Mouse (Mus musculus) splenic B cell, adult 2 months (primary cell): ENCODE results near the gene Retreg1.

Source experiments
- DNase-seq: peaks from one replicate; pipeline ENCODE4 v3.0.0-alpha.2; 2011; ENCODE audit warnings: low read depth, low spot score
- H3K27me3 ChIP-seq: 2 replicates; pipeline ENCODE4 v1.6.1; 2012; ENCODE audit warnings: mild to moderate bottlenecking, low read length, moderate library complexity, mixed read lengths; ENCODE audit not compliant: control insufficient read depth, poor library complexity, insufficient read depth, severe bottlenecking
- H3K36me3 ChIP-seq: 2 replicates; pipeline ENCODE4 v1.6.1; 2012; ENCODE audit warnings: mild to moderate bottlenecking, low read length, moderate library complexity, mixed read lengths; ENCODE audit not compliant: control insufficient read depth, poor library complexity, insufficient read depth, severe bottlenecking

Gene Retreg1

DNA sequence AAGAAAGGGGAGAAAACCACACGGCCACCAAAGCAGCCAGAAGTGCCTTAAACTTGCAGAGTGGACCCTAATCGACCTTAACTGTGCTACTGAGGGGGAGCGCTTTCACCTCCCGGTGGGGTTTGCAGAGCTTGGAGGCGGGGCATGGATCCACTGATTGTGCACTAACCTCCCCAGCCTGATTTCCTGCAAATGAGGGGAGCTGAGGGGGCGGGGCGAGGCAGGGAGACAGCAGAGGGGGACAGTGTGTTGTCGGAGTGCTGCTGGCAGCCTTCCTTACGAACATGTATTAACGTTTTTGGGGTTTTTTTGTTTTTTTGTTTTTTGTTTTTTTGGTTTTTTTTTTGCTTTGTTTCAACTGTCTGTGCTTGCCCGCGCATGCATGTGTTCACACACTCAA, 30.5 kb upstream of the Retreg1 start:
- Histone ChIP-seq H3K36me3 (no peaks in the 10 kb centered on the region), H3K27me3 (no peaks in the 10 kb centered on the region)
- DNase-seq: peak; percentile 60

DNA sequence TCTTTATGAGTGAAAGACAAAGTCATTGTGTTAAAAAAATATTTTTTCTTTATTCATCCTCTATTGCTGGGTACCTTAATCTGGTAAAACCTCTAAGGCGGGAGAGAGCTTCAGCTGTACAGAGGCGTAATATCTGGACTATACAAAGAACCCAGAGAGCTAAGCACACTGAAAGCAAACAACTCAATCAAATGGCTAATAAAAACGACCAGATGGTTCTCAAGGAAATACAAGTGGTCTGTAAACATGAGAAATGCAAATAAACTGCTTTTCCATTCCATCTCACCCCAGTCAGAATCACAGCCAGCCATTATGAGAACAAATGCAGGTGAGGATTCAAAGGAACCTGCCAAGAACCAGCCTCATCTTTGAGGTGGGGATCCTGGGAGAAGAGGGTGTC, 28.4 kb upstream of the Retreg1 start:
- no peaks in the 10 kb centered on the region for H3K36me3 ChIP-seq
- DNase-seq: no peak
- no peaks in the 10 kb centered on the region for H3K27me3 ChIP-seq

DNA sequence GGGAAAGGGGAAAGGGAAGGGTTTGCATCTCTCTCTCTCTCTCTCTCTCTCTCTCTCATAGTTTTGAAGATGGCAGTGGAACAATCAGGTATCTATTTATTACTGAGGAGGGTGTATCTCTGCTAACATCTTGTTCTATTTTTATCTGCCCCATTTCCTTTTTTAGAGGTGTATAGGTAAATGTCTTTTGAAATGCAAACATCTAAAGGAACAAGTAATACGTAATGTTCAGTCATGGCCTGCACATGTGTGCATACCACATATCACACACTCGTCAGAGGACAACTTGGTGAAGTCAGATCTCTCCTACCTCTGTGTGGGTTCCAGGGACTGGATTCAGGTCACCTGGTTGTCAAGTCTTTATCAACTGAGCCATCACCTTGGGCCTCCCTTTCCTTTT, 25.8 kb upstream of the Retreg1 start:
- no peaks in the 10 kb centered on the region for H3K27me3 ChIP-seq
- DNase-seq: peak; percentile 79

DNA sequence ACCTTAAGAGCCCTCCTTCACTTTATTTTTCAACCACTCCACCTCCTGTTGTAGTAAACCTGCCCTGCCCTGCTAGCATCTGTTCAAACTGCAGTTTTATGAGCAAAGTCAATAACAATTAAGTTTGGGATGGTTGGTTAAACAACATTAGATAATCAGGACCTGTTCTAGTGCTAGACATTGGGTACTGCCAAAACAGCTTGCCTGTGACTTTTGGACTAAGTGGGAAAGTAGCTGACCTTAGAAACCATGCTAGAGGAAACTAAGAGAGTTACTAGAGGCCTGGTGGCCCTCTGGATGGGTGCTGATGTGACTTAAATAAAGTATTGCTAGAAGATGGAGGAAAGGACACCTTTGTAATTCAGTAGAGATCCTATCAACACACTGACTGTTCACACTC, 21.0 kb upstream of the Retreg1 start:
- no peaks in the 10 kb centered on the region for H3K27me3 ChIP-seq
- DNase-seq: no peak
- no peaks in the 10 kb centered on the region for H3K36me3 ChIP-seq

More for the DNA sequence above, 25.8 kb upstream of the Retreg1 start:
- no peaks in the 10 kb centered on the region for H3K36me3 ChIP-seq

DNA sequence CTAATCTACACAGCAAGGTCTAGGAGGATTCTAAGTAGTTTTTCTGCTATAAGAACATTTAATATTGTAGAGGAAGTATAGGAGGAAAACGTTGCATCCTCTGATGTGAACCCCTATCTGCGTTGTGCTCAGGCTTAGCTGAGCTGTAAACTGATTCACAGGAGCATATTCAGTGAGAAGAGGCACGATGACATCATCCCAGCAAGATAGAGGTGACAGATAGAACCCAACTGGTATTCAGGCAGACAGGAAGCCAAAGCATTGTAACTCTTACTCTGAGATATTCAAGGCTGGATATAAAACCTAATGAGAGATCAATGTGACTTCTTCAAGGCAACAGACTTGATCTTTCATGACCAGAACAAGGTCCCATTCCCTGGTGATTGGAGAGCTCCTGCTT, 20.3 kb upstream of the Retreg1 start:
- no peaks in the 10 kb centered on the region for H3K36me3 ChIP-seq

DNA sequence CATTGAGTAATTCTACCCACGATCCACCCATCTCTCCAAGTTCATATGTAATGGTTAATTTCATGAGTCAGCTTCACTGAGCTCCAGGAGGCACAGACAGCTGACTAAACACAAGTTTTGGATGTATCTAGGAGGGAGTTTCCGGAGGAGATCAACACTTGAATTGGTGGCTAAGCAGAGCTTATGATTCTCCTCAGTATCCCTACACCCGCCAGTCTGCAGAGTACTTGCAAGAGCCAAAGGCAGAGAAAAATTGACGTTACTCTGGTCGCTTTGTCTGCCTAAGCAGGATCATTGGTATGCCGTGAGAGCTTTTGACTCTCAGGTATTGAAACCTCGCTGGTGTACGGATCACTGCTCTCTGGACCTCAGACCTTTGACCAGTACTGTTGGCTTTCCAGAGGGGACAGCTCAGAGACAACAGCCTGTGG, 16.4 kb upstream of the Retreg1 start:
- no peaks in the 10 kb centered on the region for H3K27me3 ChIP-seq
- H3K36me3 ChIP-seq: no peaks in the 10 kb centered on the region
- no peak for DNase-seq

More for the DNA sequence above, 20.3 kb upstream of the Retreg1 start:
- DNase-seq: no peak
- H3K27me3 ChIP-seq: no peaks in the 10 kb centered on the region

DNA sequence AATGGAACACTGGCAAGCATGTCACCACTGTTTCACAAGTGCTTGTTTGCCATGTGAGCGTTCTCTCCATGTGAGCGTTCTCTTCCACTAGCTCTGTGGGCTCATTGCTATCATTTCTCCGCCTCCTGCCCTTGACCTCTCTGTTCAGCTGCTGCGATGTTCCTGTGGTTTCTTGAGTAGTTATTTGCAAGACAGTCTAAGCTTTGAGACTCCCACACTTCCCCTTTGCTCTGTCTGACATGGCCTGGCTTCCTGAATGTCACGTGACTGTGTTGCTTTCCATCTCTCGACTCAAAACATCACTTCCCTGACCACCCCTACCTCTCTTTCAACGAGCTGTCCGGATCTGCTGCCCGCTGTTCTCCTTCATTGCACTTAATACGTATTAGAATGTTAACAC, 14.5 kb upstream of the Retreg1 start:
- peak; percentile 92 for DNase-seq
- Histone ChIP-seq H3K27me3 (no peaks in the 10 kb centered on the region), H3K36me3 (no peaks in the 10 kb centered on the region)

DNA sequence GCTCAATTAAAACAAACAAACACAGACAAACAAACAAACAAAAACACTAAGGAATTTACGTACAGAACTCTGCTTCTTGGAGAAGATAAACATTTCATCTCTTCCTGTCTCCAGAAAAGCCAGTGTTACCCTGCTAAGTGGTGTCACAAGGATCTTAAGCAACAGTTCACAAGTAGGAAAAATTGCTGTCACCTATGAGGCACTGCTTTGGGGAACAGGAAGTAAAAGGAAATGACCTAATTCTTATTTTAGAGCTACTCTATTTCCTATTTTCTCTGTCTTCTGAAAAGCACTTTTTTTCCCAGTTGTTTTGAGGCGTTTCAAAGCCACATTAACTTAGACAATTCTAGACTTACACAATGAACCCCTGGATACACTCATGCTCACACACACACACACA, 12.6 kb upstream of the Retreg1 start:
- peak; percentile 80 for DNase-seq
- Histone ChIP-seq H3K36me3 (no peaks in the 10 kb centered on the region), H3K27me3 (no peaks in the 10 kb centered on the region)

DNA sequence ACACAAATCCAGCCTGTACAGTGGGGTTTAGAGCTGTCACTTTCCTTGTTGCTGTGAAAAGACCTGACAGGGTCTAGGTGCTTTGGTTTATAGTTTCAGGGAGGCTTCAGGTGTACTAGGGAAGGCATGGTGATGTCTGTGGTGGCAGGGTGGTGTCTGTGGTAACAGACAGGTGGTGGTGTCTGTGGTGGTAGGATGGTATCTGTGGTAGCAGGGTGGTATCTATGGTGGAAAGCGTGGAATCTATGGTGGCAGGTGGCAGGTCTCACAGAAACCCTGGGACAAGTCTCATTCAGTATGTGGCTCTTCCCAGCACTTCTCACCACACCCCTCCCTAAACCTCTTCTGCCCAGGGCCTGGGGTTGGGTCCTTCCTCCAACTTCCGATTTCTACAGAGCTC, 8.7 kb upstream of the Retreg1 start:
- H3K27me3 ChIP-seq: no peaks in the 10 kb centered on the region
- no peak for DNase-seq
- no peaks in the 10 kb centered on the region for H3K36me3 ChIP-seq

DNA sequence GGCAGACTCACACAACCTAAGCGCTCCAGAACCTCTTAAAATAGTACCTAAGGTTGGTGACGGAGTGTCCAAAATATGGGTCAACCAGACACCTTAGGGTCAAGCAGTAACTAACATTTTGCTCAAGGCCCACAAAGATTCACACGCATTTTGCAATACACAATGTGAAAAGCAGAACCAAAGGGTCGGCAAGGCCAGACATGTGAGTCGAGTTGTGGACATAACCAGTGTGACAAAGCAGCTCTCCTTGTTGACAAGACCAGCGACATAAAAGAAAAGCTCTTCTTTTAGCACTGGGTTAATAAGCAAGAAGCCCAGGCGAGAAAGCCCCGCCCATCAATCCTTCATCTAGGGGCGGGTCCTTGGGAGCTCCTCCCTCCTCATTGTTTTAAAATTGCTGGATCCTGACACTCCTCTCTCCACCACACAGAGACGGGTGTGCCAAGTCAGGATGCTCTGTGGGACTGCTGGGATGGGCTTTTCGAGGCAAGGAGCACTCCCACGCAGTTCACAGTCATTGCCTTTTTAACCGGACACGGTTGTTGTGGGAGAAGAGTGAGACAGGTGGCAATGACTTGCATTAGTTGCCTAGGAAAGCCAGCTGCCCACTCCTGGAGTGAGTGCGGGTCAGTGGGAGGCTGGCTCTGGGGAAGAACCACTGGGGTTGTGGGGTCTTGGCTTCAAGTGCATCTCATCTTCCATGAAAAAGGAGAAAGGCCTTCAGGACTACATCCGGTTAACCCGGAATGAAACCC, 7.9 kb upstream of the Retreg1 start:
- H3K27me3 ChIP-seq: no peaks in the 10 kb centered on the region
- no peaks in the 10 kb centered on the region for H3K36me3 ChIP-seq
- no peak for DNase-seq

DNA sequence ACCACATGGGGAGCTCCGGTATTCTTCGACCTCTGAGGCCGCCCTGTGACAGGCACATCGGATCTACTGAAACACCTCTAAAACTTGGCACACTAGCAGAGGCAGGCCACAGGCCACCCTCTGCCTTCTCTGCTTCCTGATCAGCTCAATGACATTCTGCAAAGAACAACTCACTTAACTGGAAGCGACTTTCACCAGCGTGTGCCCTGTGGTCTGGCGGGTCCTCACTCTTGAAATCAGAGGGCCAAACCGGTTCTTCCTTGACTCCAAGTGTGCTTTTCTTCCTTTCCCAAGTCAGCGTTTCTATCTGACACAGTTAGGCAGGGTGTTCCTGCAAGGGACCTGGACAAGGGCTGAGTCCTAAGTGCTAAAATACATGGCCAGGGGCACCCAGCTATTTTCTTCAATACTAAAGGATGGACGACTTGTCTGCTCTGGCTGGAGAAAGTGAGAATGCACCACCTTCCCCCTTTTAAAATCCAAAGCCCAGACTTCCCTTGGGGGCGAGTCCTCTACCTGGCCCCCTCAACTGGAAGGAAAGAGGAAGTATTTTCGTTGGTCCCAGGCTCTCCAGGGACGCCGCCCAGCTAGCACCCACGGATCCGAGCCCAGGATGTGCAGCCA, 406 bp upstream of the Retreg1 start:
- Histone ChIP-seq H3K36me3 (no peaks in the 10 kb centered on the region), H3K27me3 (no peaks in the 10 kb centered on the region)
- no peak for DNase-seq

DNA sequence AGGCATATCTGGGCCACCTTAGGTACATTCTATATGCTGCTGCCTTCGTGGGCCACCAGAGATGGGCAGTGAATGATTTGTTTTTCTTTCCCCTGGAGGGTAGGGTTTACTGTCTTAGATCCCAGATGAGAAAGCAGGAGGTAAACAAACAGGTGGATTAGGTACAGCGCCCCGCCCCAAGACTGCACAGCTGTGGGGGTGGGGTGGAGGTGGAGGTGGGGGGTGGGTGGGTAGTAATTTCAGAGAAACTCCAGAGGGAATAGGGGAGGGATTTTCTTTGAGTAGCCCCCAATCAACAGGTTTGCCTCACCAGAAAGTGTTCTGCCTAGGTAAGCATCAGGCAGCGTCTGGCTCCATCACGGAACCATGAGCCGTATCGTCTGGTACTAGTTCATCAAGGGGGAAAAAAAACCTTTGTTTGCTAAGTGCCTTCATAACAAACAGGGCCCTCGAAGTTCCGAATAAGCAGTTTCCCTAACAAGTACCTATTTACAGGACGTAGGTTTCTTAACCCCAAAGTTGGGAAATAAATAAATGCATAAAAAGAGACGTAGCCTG, 1.1 kb downstream of the Retreg1 start:
- DNase-seq: peak; percentile 53
- H3K36me3 ChIP-seq: no peaks in the 10 kb centered on the region
- no peaks in the 10 kb centered on the region for H3K27me3 ChIP-seq

DNA sequence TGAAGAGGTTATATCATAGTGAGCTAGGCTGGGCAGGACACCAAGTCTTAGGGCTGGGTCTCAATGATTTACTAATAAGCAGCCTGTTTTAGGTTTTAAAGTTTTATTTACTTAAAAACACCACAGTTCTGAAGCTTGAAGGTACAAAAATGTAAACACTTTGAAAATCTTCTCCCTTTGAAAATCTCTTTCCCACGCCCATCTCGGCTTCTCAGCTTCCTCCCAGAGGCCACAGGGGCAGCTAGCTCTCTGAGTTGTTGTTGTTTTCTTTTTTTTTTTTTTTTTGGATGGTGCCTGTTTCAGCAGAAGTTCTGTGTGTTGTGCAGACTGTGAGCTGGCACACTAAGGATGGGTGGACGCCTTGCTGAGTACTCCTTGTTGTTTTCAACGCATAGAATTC, 1.8 kb downstream of the Retreg1 start:
- Histone ChIP-seq H3K27me3 (no peaks in the 10 kb centered on the region), H3K36me3 (0 out of 2 replicates have a peak, but pooled peaks cover 2% of the 10 kb centered on the region)
- DNase-seq: no peak

DNA sequence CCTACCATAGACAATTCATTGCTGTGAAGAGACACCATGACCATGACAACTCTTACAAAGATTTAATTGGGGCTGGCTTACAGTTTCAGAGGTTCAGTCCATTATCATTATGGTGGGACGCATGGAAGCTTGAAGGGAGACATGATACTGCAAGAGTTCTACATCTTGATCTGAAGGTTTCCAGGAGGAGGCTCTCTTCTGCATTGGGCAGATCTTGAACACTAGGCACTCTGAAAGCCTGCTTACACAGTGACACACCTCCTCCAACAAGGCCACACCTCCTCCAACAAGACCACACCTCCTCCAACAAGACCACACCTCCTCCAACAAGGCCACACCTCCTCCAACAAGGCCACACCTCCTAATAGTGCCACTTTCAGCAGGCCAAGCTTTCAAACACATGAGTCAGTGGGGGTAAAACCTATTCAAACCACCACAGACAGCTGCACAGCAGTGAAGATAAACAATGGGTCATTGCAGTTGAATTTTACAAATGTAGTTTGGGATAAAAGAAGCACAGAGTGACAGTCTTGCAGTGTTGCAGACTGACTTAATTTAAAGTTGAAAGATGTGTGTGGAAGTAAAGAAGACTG, 4.7 kb downstream of the Retreg1 start:
- no peak for DNase-seq
- Histone ChIP-seq H3K36me3 (peaks cover 4% of the 10 kb centered on the region; the same call in 1 of the 2 replicates), H3K27me3 (no peaks in the 10 kb centered on the region)

DNA sequence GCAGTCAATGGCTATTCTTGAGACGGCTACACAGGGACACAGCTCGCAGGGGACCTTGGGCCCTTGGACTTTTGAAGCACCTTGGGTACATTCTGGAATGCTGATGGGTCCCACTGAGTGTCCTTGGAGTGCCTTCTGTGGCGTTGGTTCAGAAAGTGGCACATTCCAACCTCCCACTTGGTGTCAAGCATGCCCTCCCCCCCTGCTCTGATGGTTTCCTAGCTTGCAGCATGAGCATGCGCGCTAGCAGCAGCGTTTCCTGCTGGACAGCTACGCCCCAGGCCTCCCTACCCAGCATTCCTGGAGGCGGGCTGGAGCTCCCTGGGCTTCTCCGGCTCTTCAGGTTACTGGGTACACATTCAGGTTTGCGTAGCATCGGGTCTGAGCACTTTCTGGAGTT, 7.6 kb downstream of the Retreg1 start:
- H3K27me3 ChIP-seq: no peaks in the 10 kb centered on the region
- peaks cover 6% of the 10 kb centered on the region for H3K36me3 ChIP-seq
- DNase-seq: no peak
